26 mouse cellular contexts compared by ENCODE assay signal in genomic region chr2:132604922-132605321, GRCm38 (mm10).
"Had no signal": no experiment of that assay in that cellular context is flagged by ENCODE, and none has a peak within 500 bp of the region (broad histone marks: within the 10 kb centered on the region; RNA-seq: fewer than 3 reads in every experiment).

No protein-coding gene starts in this region.

- DNase-seq: cerebellum, adult 9-11 months; cerebellum, postnatal 10 days; cerebellum, postnatal 14 days; cerebellum, postnatal 25 days; cerebellum, postnatal 36 days; embryo, embryonic 11 days; forebrain, postnatal 0 days; gastrocnemius, adult 2 months; gastrocnemius, postnatal 10 days; gastrocnemius, postnatal 14 days; gastrocnemius, postnatal 25 days; gastrocnemius, postnatal 36 days; heart, adult 11 months; heart, adult 18-20 months; heart, adult 2 months had no signal

- ATAC-seq: forebrain, embryonic 13.5 days; forebrain, embryonic 14.5 days; forebrain, embryonic 15.5 days; forebrain, embryonic 16.5 days; forebrain, postnatal 0 days had no signal

- H3K27ac ChIP-seq: embryonic facial prominence, embryonic 10.5 days; embryonic facial prominence, embryonic 12.5 days; embryonic facial prominence, embryonic 13.5 days; embryonic facial prominence, embryonic 15.5 days; forebrain, embryonic 10.5 days; forebrain, embryonic 12.5 days; forebrain, embryonic 13.5 days; forebrain, embryonic 15.5 days; heart, adult 2 months had no signal

- H3K4me2 ChIP-seq: embryonic facial prominence, embryonic 12.5 days; embryonic facial prominence, embryonic 13.5 days; embryonic facial prominence, embryonic 15.5 days; forebrain, embryonic 12.5 days; forebrain, embryonic 13.5 days; forebrain, embryonic 15.5 days had no signal

- H3K9ac ChIP-seq: embryonic facial prominence, embryonic 12.5 days; embryonic facial prominence, embryonic 13.5 days; embryonic facial prominence, embryonic 15.5 days; forebrain, embryonic 12.5 days; forebrain, embryonic 13.5 days; forebrain, embryonic 15.5 days; forebrain, postnatal 0 days had no signal

- H3K9me3 ChIP-seq: embryonic facial prominence, embryonic 10.5 days; embryonic facial prominence, embryonic 12.5 days; embryonic facial prominence, embryonic 13.5 days; embryonic facial prominence, embryonic 15.5 days; forebrain, embryonic 10.5 days; forebrain, embryonic 12.5 days; forebrain, embryonic 15.5 days had no signal

- H3K27me3 ChIP-seq: embryonic facial prominence, embryonic 12.5 days; embryonic facial prominence, embryonic 13.5 days; embryonic facial prominence, embryonic 15.5 days; forebrain, embryonic 12.5 days; forebrain, embryonic 13.5 days; forebrain, embryonic 15.5 days had no signal

- H3K36me3 ChIP-seq: embryonic facial prominence, embryonic 10.5 days; embryonic facial prominence, embryonic 12.5 days; embryonic facial prominence, embryonic 13.5 days; embryonic facial prominence, embryonic 15.5 days; forebrain, embryonic 10.5 days; forebrain, embryonic 12.5 days; forebrain, embryonic 15.5 days had no signal

- H3K4me3 ChIP-seq: embryonic facial prominence, embryonic 10.5 days; embryonic facial prominence, embryonic 12.5 days; embryonic facial prominence, embryonic 13.5 days; embryonic facial prominence, embryonic 15.5 days; erythroblast, embryonic 14.5 days; forebrain, embryonic 10.5 days; forebrain, embryonic 12.5 days; forebrain, embryonic 13.5 days; forebrain, embryonic 15.5 days; gastrocnemius, adult 2 months; heart, adult 2 months had no signal
